21 mouse cellular contexts compared by ENCODE assay signal in genomic region chr5:113840443-113840842, GRCm38 (mm10). TPM values are rescaled to one million over a fixed set of nuclear protein-coding genes. Genes with fewer than 3 reads are reported as not detected.
DNase-seq lines count a peak whose midpoint lies in the region; ATAC-seq and TF ChIP-seq lines count a peak whose summit lies in the region.
"Had no signal": no experiment of that assay in that cellular context is flagged by ENCODE, and none has a peak within 500 bp of the region (broad histone marks: within the 10 kb centered on the region; RNA-seq: fewer than 3 reads in every experiment).

No protein-coding gene starts in this region.

- no peak for TF ChIP-seq POLR2A in lung, adult 2 months (IDR thresholded peaks at IDR 0.05; ENCODE audit: borderline replicate concordance, extremely low read depth, low read depth, low read length)
- no peak for TF ChIP-seq POLR2A in bone marrow, adult 2 months (IDR thresholded peaks at IDR 0.05; ENCODE audit: borderline replicate concordance, control insufficient read depth, low read depth, low read length)

- H3K4me3 ChIP-seq in lung, adult 2 months (replicated peaks; ENCODE audit: extremely low read depth, low read depth, low read length), result no peak overlapping the region
- no peak overlapping the region for H3K4me3 ChIP-seq in bone marrow, adult 2 months (replicated peaks; ENCODE audit: control insufficient read depth, low read depth, low read length)
- H3K4me3 ChIP-seq in forebrain, postnatal 0 days (ENCODE audit: low read depth, low read length), result no peak overlapping the region
- H3K4me3 ChIP-seq in layer of hippocampus, adult 2 months, result no peak overlapping the region
- H3K4me3 ChIP-seq: embryonic facial prominence, embryonic 12.5 days; forebrain, embryonic 15.5 days; heart, adult 2 months; heart, embryonic 15.5 days; hindbrain, embryonic 13.5 days had no signal

- peak overlapping the region; percentile 52 for H3K27ac ChIP-seq in bone marrow, adult 2 months (ENCODE audit: control insufficient read depth, insufficient read depth, low read depth, low read length, poor library complexity)
- H3K27ac ChIP-seq in forebrain, postnatal 0 days (ENCODE audit: low read depth, low read length), result no peak overlapping the region
- no peak overlapping the region for H3K27ac ChIP-seq in layer of hippocampus, adult 2 months
- H3K27ac ChIP-seq: embryonic facial prominence, embryonic 12.5 days; forebrain, embryonic 15.5 days; heart, adult 2 months; heart, embryonic 15.5 days; hindbrain, embryonic 13.5 days; hindbrain, postnatal 0 days had no signal

- peak; percentile 37 for ATAC-seq in megakaryocyte, adult 5-6 weeks (ENCODE audit: poor library complexity, severe bottlenecking)
- no peak for ATAC-seq in forebrain, postnatal 0 days
- ATAC-seq: forebrain, embryonic 15.5 days; hindbrain, postnatal 0 days had no signal

- H3K27me3 ChIP-seq in forebrain, postnatal 0 days (ENCODE audit: insufficient read depth, low read length), result no peaks in the 10 kb centered on the region
- H3K27me3 ChIP-seq: embryonic facial prominence, embryonic 12.5 days; forebrain, embryonic 15.5 days; heart, embryonic 15.5 days; hindbrain, embryonic 13.5 days had no signal

- peaks cover 4% of the 10 kb centered on the region; the same call in 1 of the 2 replicates for H3K4me1 ChIP-seq in lung, adult 2 months (ENCODE audit: control insufficient read depth, insufficient read depth, low read length)
- H3K4me1 ChIP-seq in bone marrow, adult 2 months (ENCODE audit: control insufficient read depth, insufficient read depth, low read length), result peaks cover 13% of the 10 kb centered on the region
- no peaks in the 10 kb centered on the region for H3K4me1 ChIP-seq in forebrain, postnatal 0 days (ENCODE audit: insufficient read depth)
- H3K4me1 ChIP-seq: embryonic facial prominence, embryonic 12.5 days; forebrain, embryonic 15.5 days; heart, embryonic 15.5 days; hindbrain, embryonic 13.5 days had no signal

- H3K9me3 ChIP-seq in forebrain, postnatal 0 days (ENCODE audit: low read length), result no peaks in the 10 kb centered on the region
- H3K9me3 ChIP-seq: embryonic facial prominence, embryonic 12.5 days; forebrain, embryonic 15.5 days; heart, embryonic 15.5 days; hindbrain, embryonic 13.5 days had no signal

- peaks cover 38% of the 10 kb centered on the region for H3K36me3 ChIP-seq in forebrain, postnatal 0 days (ENCODE audit: insufficient read depth)

- DNase-seq in lung, postnatal 36 days, result peak; percentile 44
- DNase-seq in lung, adult 2 months, result no peak
- DNase-seq in forebrain, postnatal 0 days, result no peak
- no peak for DNase-seq in left cerebral cortex, adult 18-20 months (ENCODE audit: low spot score in 2 of 2)
- DNase-seq in layer of hippocampus, adult 2 months (ENCODE audit: low spot score in 2 of 2), result no peak
- DNase-seq: adrenal gland, adult 2 months; adrenal gland, postnatal 25 days; B cell, adult 2 months; cerebellum, adult 11 months; cerebellum, adult 9-10 months; cerebellum, postnatal 25 days; heart, adult 2 months; heart, postnatal 14 days had no signal

- TF ChIP-seq CTCF in lung, adult 2 months (IDR thresholded peaks at IDR 0.05; ENCODE audit: insufficient read depth, low read length), result no peak
- TF ChIP-seq CTCF in bone marrow, adult 2 months (IDR thresholded peaks at IDR 0.05; ENCODE audit: control insufficient read depth, insufficient read depth, low read length), result no peak
- TF ChIP-seq CTCF in forebrain, postnatal 0 days (IDR thresholded peaks at IDR 0.05; ENCODE audit: low read depth), result no peak
- no peak for TF ChIP-seq CTCF in layer of hippocampus, adult 2 months (conservative IDR thresholded peaks at IDR 0.05)

- no peak overlapping the region for H3K4me2 ChIP-seq in forebrain, postnatal 0 days (ENCODE audit: low read depth)
- H3K4me2 ChIP-seq: embryonic facial prominence, embryonic 12.5 days; forebrain, embryonic 15.5 days; heart, embryonic 11.5 days; heart, embryonic 15.5 days; hindbrain, embryonic 13.5 days had no signal

- WGBS in lung, adult 2 months, result 78% methylated on average over 4 of the region's 4 CpGs
- whole genome bisulfite sequencing in bone marrow, adult 2 months, result 40% methylated on average over 4 of the region's 4 CpGs
- WGBS in forebrain, postnatal 0 days, result 93% methylated on average over 4 of the region's 4 CpGs

- H3K9ac ChIP-seq in forebrain, postnatal 0 days, result no peak overlapping the region
- H3K9ac ChIP-seq: embryonic facial prominence, embryonic 12.5 days; forebrain, embryonic 15.5 days; heart, embryonic 15.5 days; hindbrain, embryonic 13.5 days had no signal

RNA-seq across cellular contexts. Expression of gene Selplg, which starts 8.0 kb away (rescaled TPM):
- 96.6 and 100 TPM in 2 replicates for polyA plus RNA-seq in lung, adult 2 months (2012; rRNA removed)
- polyA plus RNA-seq in bone marrow, adult 2 months (2011; ENCODE audit: insufficient read depth, insufficient read length, low replicate concordance, missing spikeins), result 48.2 and 146 TPM in 2 replicates
- total RNA-seq in megakaryocyte, adult 5-6 weeks (2015), result 718 and 733 TPM in 2 replicates
- total RNA-seq in megakaryocyte, adult 5-6 weeks (2017), result 291 and 312 TPM in 2 replicates
- total RNA-seq in forebrain, postnatal 0 days (2014; rRNA removed), result 1.1 and 1.3 TPM in 2 replicates
- polyA plus RNA-seq in forebrain, postnatal 0 days (2015; fragmentation: Nextera tagmentation; extraction: Ambion mirVana), result 1.8 and 2.4 TPM in 2 replicates
- total RNA-seq in left cerebral cortex, adult 18-20 months (2021), result 10 to 100 TPM; 26.3 to 27.5 TPM
- total RNA-seq in layer of hippocampus, adult 2 months (2021), result 10 to 100 TPM; 28.3 to 28.8 TPM

RNA-seq across cellular contexts. Expression of gene Tmem119, which starts 40.1 kb away (rescaled TPM):
- 59.9 and 72.5 TPM in 2 replicates for polyA plus RNA-seq in lung, adult 2 months (2012; rRNA removed)
- 1.4 and 1.8 TPM in 2 replicates for polyA plus RNA-seq in bone marrow, adult 2 months (2011; ENCODE audit: insufficient read depth, insufficient read length, low replicate concordance, missing spikeins)
- total RNA-seq in megakaryocyte, adult 5-6 weeks (2015), result 1.9 and 2.8 TPM in 2 replicates
- total RNA-seq in megakaryocyte, adult 5-6 weeks (2017), result 2.3 and 3.2 TPM in 2 replicates
- total RNA-seq in forebrain, postnatal 0 days (2014; rRNA removed), result 5.8 and 8.2 TPM in 2 replicates
- 5.9 and 7.1 TPM in 2 replicates for polyA plus RNA-seq in forebrain, postnatal 0 days (2015; fragmentation: Nextera tagmentation; extraction: Ambion mirVana)
- 10 to 100 TPM; 23.5 to 25.2 TPM for total RNA-seq in left cerebral cortex, adult 18-20 months (2021)
- 10 to 100 TPM; 22.8 to 24.0 TPM for total RNA-seq in layer of hippocampus, adult 2 months (2021)

Comparison
In these comparisons a context has a peak if more than half of its experiments do, and no peak if none do; other contexts are left out.
1. RNA of gene Selplg, which starts 8.0 kb away (total RNA-seq): 291 to 733 TPM in megakaryocyte, adult 5-6 weeks, 28.3 to 28.8 TPM in layer of hippocampus, adult 2 months and 26.3 to 27.5 TPM in left cerebral cortex, adult 18-20 months; 1.1 to 1.3 TPM in forebrain, postnatal 0 days; every median in the first group is over 10 times any median in the second.